Mouse (Mus musculus) cortical plate, adult 2 months (tissue): ENCODE results near the gene Rbms1.

Experiments used
- CTCF ChIP-seq: fragments of 200-500 bp; IDR thresholded peaks from 2 replicates; pipeline ENCODE4 v1.5.1; 2011; ENCODE audit warnings: mild to moderate bottlenecking, control low read depth, low read length; ENCODE audit not compliant: insufficient read depth; ENCODE audit errors: extremely low read depth
- POLR2A ChIP-seq: fragments of 200-500 bp; IDR thresholded peaks from 2 replicates; pipeline ENCODE4 v1.6.1; 2011; ENCODE audit warnings: mild to moderate bottlenecking, low read length, control low read depth; ENCODE audit not compliant: insufficient read depth; ENCODE audit errors: extremely low read depth

DNA sequence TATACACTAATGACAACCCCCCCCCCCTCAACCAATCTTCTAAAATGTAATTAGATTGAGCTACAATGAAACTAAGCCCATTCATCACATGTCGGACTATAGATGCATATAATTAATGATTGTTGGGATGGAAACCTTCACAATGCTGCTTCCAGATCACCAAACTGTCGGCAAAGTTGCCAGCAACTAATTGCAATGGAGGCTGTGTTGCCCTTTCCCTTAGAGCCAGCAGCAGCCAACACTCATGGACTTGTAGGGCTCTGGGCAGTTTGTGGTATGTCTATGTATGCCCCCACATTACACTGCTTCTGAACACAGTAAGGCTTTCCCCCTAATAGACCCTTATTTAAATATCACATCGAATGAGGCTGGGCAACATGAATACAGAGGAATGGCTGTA lies 173.9 kb downstream of the Rbms1 start:
- TF ChIP-seq CTCF (no peak), POLR2A (no peak)
